Mouse (Mus musculus): Measurements from ENCODE around the gene Dspp. TPM values are rescaled to one million over a fixed set of nuclear protein-coding genes. Genes with fewer than 3 reads are reported as not detected.

Dspp gene
- total and polyA plus RNA-seq, 3 experiments, result 0.11 TPM; not detected in 2

- H3K4me1 ChIP-seq (ENCODE audit: insufficient read depth, low read depth, low read length), result no peaks in the 10 kb centered on the region
- H3K27me3 ChIP-seq (ENCODE audit: insufficient read depth, low read length), result no peaks in the 10 kb centered on the region
- H3K4me3 ChIP-seq (ENCODE audit: low read depth, low read length), result no peak overlapping the region
- ATAC-seq (ENCODE audit: extremely low read depth, insufficient number of reproducible peaks, low FRiP score, poor library complexity, severe bottlenecking) (no peak), DNase-seq (ENCODE audit: low spot score) (no peak)
- TF ChIP-seq GATA2 (IDR thresholded peaks at IDR 0.05; ENCODE audit: borderline replicate concordance, low read depth, low read length) (no peak), TAL1 (conservative IDR thresholded peaks at IDR 0.05; ENCODE audit: low read depth, low read length) (no peak), GATA1 (IDR thresholded peaks at IDR 0.05; ENCODE audit: borderline replicate concordance, low read length) (no peak), CTCF (IDR thresholded peaks at IDR 0.05; ENCODE audit: low read depth, low read length) (no peak), POLR2AphosphoS5 (IDR thresholded peaks at IDR 0.05; ENCODE audit: insufficient replicate concordance, low read depth, low read length) (no peak)
- no peaks in the 10 kb centered on the region for H3K36me3 ChIP-seq (replicated peaks)
- peaks cover 26% of the 10 kb centered on the region for H3K9me3 ChIP-seq (replicated peaks)
These were observed 20.3 kb upstream of the Dspp start for GRCm38 (mm10) chr5:104150196-104150595.

GRCm38 (mm10) chr5:104157701-104158100 lies 12.8 kb upstream of the Dspp start:
- ATAC-seq (ENCODE audit: extremely low read depth, insufficient number of reproducible peaks, low FRiP score, poor library complexity, severe bottlenecking), result no peak
- no peaks in the 10 kb centered on the region for H3K27me3 ChIP-seq (ENCODE audit: insufficient read depth, low read length)
- H3K4me3 ChIP-seq (ENCODE audit: low read depth, low read length), result no peak overlapping the region
- no peak for DNase-seq (ENCODE audit: low spot score)
- no peaks in the 10 kb centered on the region for H3K36me3 ChIP-seq (replicated peaks)
- H3K9me3 ChIP-seq (replicated peaks), result peaks cover 16% of the 10 kb centered on the region
- H3K4me1 ChIP-seq (ENCODE audit: insufficient read depth, low read depth, low read length), result no peaks in the 10 kb centered on the region
- TF ChIP-seq POLR2AphosphoS5 (IDR thresholded peaks at IDR 0.05; ENCODE audit: insufficient replicate concordance, low read depth, low read length) (no peak), TAL1 (conservative IDR thresholded peaks at IDR 0.05; ENCODE audit: low read depth, low read length) (no peak), CTCF (IDR thresholded peaks at IDR 0.05; ENCODE audit: low read depth, low read length) (no peak), GATA2 (IDR thresholded peaks at IDR 0.05; ENCODE audit: borderline replicate concordance, low read depth, low read length) (no peak), GATA1 (IDR thresholded peaks at IDR 0.05; ENCODE audit: borderline replicate concordance, low read length) (no peak)

DNA sequence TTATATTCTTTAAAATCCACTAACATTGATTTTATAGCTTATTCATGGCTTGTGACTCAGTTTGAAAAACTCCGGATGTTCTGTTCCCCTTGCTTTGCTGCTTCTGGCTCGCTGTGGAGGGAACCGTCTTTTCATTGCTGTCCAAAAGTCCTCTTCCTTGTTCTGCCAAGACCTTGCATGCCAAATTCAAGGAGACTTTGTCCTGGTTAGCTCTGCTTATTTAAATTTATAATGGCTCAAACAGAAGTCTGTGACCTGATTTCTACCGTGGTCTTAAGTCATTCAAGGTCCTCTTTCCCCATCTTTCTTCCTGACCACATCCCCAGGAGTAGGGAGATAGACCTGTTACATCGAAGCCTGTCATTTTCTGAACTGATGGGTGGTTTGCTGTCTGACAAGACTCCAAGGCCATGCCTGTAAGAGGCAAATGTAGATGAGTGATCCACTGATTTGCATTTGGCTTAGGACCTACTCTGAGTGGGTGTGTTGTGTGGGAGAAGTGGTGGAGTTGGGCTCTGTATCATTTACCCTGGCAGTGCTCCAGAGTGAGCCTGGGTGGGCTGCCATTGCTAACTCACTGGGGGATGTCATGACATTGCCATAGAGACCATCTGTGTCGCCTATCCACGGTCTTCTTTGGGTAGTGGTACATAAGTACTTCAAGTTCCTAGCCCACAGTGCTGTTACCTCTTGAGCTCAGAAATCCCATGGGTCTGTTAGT lies 12.0 kb upstream of the Dspp start:
- H3K36me3 ChIP-seq (replicated peaks), result no peaks in the 10 kb centered on the region
- no peaks in the 10 kb centered on the region for H3K4me1 ChIP-seq (ENCODE audit: insufficient read depth, low read depth, low read length)
- peaks cover 16% of the 10 kb centered on the region for H3K9me3 ChIP-seq (replicated peaks)
- ATAC-seq (ENCODE audit: extremely low read depth, insufficient number of reproducible peaks, low FRiP score, poor library complexity, severe bottlenecking) (no peak), DNase-seq (ENCODE audit: low spot score) (no peak)
- H3K27me3 ChIP-seq (ENCODE audit: insufficient read depth, low read length), result no peaks in the 10 kb centered on the region
- TF ChIP-seq GATA2 (IDR thresholded peaks at IDR 0.05; ENCODE audit: borderline replicate concordance, low read depth, low read length), result no peak
- TF ChIP-seq CTCF (IDR thresholded peaks at IDR 0.05; ENCODE audit: low read depth, low read length), result no peak
- TF ChIP-seq GATA1 (IDR thresholded peaks at IDR 0.05; ENCODE audit: borderline replicate concordance, low read length), result no peak
- no peak for TF ChIP-seq POLR2AphosphoS5 (IDR thresholded peaks at IDR 0.05; ENCODE audit: insufficient replicate concordance, low read depth, low read length)
- no peak for TF ChIP-seq TAL1 (conservative IDR thresholded peaks at IDR 0.05; ENCODE audit: low read depth, low read length)
- no peak overlapping the region for H3K4me3 ChIP-seq (ENCODE audit: low read depth, low read length)

DNA sequence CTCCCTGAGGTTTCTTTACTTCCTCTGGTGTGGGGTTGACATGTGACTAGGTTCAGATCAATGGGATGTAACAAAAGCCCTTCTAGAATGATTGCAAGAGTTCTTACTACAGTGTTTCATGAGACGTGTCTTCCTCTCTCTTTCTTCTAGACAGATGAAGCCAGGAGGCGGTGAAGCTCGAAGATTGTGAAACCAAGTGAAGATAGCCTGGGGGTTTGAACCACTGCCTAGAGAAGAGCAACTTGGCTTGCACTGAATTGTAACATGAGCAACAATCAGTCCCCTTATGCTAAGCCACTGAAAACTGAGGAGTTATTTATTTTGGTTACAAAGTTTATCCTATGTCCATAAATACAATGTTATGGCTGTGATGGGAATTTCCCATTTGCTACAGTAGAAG lies 9.9 kb upstream of the Dspp start:
- no peak for DNase-seq (ENCODE audit: low spot score)
- no peak overlapping the region for H3K4me3 ChIP-seq (ENCODE audit: low read depth, low read length)
- no peaks in the 10 kb centered on the region for H3K4me1 ChIP-seq (ENCODE audit: insufficient read depth, low read depth, low read length)
- peaks cover 16% of the 10 kb centered on the region for H3K9me3 ChIP-seq (replicated peaks)
- no peak for ATAC-seq (ENCODE audit: extremely low read depth, insufficient number of reproducible peaks, low FRiP score, poor library complexity, severe bottlenecking)
- H3K36me3 ChIP-seq (replicated peaks), result no peaks in the 10 kb centered on the region
- H3K27me3 ChIP-seq (ENCODE audit: insufficient read depth, low read length), result no peaks in the 10 kb centered on the region
- TF ChIP-seq CTCF (IDR thresholded peaks at IDR 0.05; ENCODE audit: low read depth, low read length) (no peak), POLR2AphosphoS5 (IDR thresholded peaks at IDR 0.05; ENCODE audit: insufficient replicate concordance, low read depth, low read length) (no peak), TAL1 (conservative IDR thresholded peaks at IDR 0.05; ENCODE audit: low read depth, low read length) (no peak), GATA1 (IDR thresholded peaks at IDR 0.05; ENCODE audit: borderline replicate concordance, low read length) (no peak), GATA2 (IDR thresholded peaks at IDR 0.05; ENCODE audit: borderline replicate concordance, low read depth, low read length) (no peak)

GRCm38 (mm10) chr5:104161390-104161789 lies 9.1 kb upstream of the Dspp start:
- no peaks in the 10 kb centered on the region for H3K4me1 ChIP-seq (ENCODE audit: insufficient read depth, low read depth, low read length)
- ATAC-seq (ENCODE audit: extremely low read depth, insufficient number of reproducible peaks, low FRiP score, poor library complexity, severe bottlenecking) (no peak), DNase-seq (ENCODE audit: low spot score) (no peak)
- H3K36me3 ChIP-seq (replicated peaks), result no peaks in the 10 kb centered on the region
- H3K4me3 ChIP-seq (ENCODE audit: low read depth, low read length), result no peak overlapping the region
- H3K27me3 ChIP-seq (ENCODE audit: insufficient read depth, low read length), result no peaks in the 10 kb centered on the region
- H3K9me3 ChIP-seq (replicated peaks), result peaks cover 16% of the 10 kb centered on the region
- no peak for TF ChIP-seq CTCF (IDR thresholded peaks at IDR 0.05; ENCODE audit: low read depth, low read length)
- no peak for TF ChIP-seq POLR2AphosphoS5 (IDR thresholded peaks at IDR 0.05; ENCODE audit: insufficient replicate concordance, low read depth, low read length)
- TF ChIP-seq GATA1 (IDR thresholded peaks at IDR 0.05; ENCODE audit: borderline replicate concordance, low read length), result no peak

GRCm38 (mm10) chr5:104163536-104163935 lies 7.0 kb upstream of the Dspp start:
- no peak for ATAC-seq (ENCODE audit: extremely low read depth, insufficient number of reproducible peaks, low FRiP score, poor library complexity, severe bottlenecking)
- Histone ChIP-seq H3K4me3 (ENCODE audit: low read depth, low read length) (no peak overlapping the region), H3K4me1 (ENCODE audit: insufficient read depth, low read depth, low read length) (no peaks in the 10 kb centered on the region), H3K9me3 (replicated peaks) (peaks cover 11% of the 10 kb centered on the region), H3K27me3 (ENCODE audit: insufficient read depth, low read length) (no peaks in the 10 kb centered on the region), H3K36me3 (replicated peaks) (no peaks in the 10 kb centered on the region)
- TF ChIP-seq TAL1 (conservative IDR thresholded peaks at IDR 0.05; ENCODE audit: low read depth, low read length) (no peak), GATA2 (IDR thresholded peaks at IDR 0.05; ENCODE audit: borderline replicate concordance, low read depth, low read length) (no peak), CTCF (IDR thresholded peaks at IDR 0.05; ENCODE audit: low read depth, low read length) (no peak)
- no peak for DNase-seq (ENCODE audit: low spot score)
